Mouse (Mus musculus): ENCODE results near the gene Ly6g5b. TPM values are rescaled to one million over a fixed set of nuclear protein-coding genes. Genes with fewer than 3 reads are reported as not detected.

Ly6g5b gene
- total and polyA plus RNA-seq, 2 experiments: 0.46 to 0.62 TPM

DNA sequence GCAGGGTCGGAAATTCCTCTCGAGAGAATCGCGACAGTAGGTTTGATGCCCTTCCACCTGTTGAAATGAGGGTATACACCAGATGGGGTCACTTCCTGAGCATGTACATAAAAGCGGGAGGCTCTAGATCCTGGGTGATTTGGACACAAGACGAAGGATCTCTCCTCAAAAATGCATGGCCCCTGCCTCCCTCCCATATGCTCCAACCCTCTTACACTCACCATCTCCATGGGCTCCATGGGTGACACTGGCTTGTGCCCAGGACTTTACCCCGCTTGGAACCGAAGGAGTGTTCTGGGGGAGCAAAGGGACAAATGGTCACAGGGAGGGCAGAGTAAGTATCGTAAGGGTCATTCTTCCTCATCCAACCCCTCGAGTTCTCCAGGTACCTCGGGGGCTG lies 46.2 kb upstream of the Ly6g5b start:
- H3K27ac ChIP-seq (replicated peaks; ENCODE audit: insufficient read depth, low read depth, low read length): no peak overlapping the region
- H3K27me3 ChIP-seq (ENCODE audit: control insufficient read depth, insufficient read depth, low read length): no peaks in the 10 kb centered on the region
- TF ChIP-seq POLR2A (IDR thresholded peaks at IDR 0.05; ENCODE audit: extremely low read depth, insufficient read depth, low read length): no peak
- TF ChIP-seq CTCF (IDR thresholded peaks at IDR 0.05; ENCODE audit: low read depth, low read length): no peak
- 78% methylated on average over 11 of the region's 11 CpGs for WGBS
- H3K79me2 ChIP-seq (ENCODE audit: control insufficient read depth, insufficient read depth, low read length): peaks cover 39% of the 10 kb centered on the region
- H3K9ac ChIP-seq (ENCODE audit: low read depth, low read length): no peak overlapping the region
- H3K4me3 ChIP-seq (ENCODE audit: insufficient read depth, low read depth, low read length): no peak overlapping the region
- no peak for DNase-seq (ENCODE audit: extremely low read depth, low read depth, low spot score)
- peaks cover 52% of the 10 kb centered on the region for H3K36me3 ChIP-seq (ENCODE audit: control insufficient read depth, insufficient read depth, low read length)
- peaks cover 5% of the 10 kb centered on the region for H3K4me1 ChIP-seq (ENCODE audit: control insufficient read depth, insufficient read depth, low read length)

DNA sequence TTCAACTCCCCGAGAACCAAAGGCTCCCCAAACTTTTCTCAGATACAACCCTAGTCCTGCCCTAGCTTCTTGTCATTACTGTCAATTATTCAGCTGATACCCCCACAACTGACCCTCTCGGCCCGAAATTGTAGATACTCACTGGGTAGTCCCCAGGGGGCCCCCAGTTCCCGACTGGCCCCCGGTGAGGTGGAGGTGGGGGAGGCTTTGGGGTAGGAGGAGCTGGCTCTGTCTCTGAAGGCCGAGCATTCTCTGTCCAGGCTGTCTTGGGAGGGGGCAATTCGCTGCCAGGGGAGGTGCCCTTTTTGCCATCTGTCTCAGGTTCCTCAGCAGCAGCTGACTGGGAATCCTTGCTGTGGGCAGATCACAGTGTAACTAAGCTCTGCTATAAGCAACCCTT lies 44.4 kb upstream of the Ly6g5b start:
- Histone ChIP-seq H3K27ac (replicated peaks; ENCODE audit: insufficient read depth, low read depth, low read length) (no peak overlapping the region), H3K9ac (ENCODE audit: low read depth, low read length) (no peak overlapping the region), H3K4me1 (ENCODE audit: control insufficient read depth, insufficient read depth, low read length) (peaks cover 2% of the 10 kb centered on the region), H3K36me3 (ENCODE audit: control insufficient read depth, insufficient read depth, low read length) (peaks cover 64% of the 10 kb centered on the region), H3K79me2 (ENCODE audit: control insufficient read depth, insufficient read depth, low read length) (peaks cover 39% of the 10 kb centered on the region), H3K27me3 (ENCODE audit: control insufficient read depth, insufficient read depth, low read length) (no peaks in the 10 kb centered on the region), H3K4me3 (ENCODE audit: insufficient read depth, low read depth, low read length) (no peak overlapping the region)
- 92% methylated on average over 7 of the region's 7 CpGs for WGBS
- no peak for DNase-seq (ENCODE audit: extremely low read depth, low read depth, low spot score)
- TF ChIP-seq CTCF (IDR thresholded peaks at IDR 0.05; ENCODE audit: low read depth, low read length): no peak
- no peak for TF ChIP-seq POLR2A (IDR thresholded peaks at IDR 0.05; ENCODE audit: extremely low read depth, insufficient read depth, low read length)

DNA sequence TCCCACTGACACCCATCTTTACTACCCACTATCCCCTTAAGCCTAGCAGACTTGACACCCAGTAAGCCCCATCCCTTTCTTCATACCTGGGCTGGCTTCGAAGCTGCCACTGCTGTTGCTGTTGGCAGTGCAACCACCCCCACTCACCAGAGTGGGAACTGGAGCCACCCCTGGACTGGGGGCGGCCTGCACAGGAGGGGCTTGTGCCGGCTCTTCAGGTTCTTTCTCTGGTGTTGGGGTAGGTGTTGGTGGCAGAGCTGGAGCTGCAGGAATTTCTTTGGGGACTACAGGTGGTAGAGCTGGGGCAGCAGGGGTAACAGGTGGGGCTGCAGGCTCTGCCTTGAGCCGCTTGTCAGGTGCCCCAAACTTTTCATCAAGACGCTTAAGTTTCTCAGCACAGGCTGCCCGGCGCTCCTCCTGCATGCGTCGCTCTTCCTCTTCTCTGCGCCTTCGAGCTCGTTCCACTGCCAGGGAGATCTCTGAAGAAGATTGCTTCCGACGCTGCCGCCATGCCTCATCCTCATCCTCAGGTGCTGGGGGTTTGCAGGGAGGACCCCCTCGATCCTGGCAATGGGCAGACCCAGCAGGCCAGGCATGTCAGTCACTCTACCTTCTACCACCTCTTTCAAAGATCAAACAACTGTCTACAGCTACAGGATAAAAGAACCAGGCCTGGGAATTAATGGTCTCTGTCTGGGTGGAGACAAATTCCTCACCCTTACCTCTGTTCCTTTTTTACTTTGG lies 43.8 kb upstream of the Ly6g5b start:
- WGBS: 90% methylated on average over 16 of the region's 16 CpGs
- Histone ChIP-seq H3K4me1 (ENCODE audit: control insufficient read depth, insufficient read depth, low read length) (peaks cover 2% of the 10 kb centered on the region), H3K79me2 (ENCODE audit: control insufficient read depth, insufficient read depth, low read length) (peaks cover 34% of the 10 kb centered on the region), H3K36me3 (ENCODE audit: control insufficient read depth, insufficient read depth, low read length) (peaks cover 70% of the 10 kb centered on the region), H3K4me3 (ENCODE audit: insufficient read depth, low read depth, low read length) (no peak overlapping the region), H3K27ac (replicated peaks; ENCODE audit: insufficient read depth, low read depth, low read length) (no peak overlapping the region), H3K9ac (ENCODE audit: low read depth, low read length) (no peak overlapping the region), H3K27me3 (ENCODE audit: control insufficient read depth, insufficient read depth, low read length) (no peaks in the 10 kb centered on the region)
- no peak for DNase-seq (ENCODE audit: extremely low read depth, low read depth, low spot score)
- TF ChIP-seq POLR2A (IDR thresholded peaks at IDR 0.05; ENCODE audit: extremely low read depth, insufficient read depth, low read length) (no peak), CTCF (IDR thresholded peaks at IDR 0.05; ENCODE audit: low read depth, low read length) (no peak)

DNA sequence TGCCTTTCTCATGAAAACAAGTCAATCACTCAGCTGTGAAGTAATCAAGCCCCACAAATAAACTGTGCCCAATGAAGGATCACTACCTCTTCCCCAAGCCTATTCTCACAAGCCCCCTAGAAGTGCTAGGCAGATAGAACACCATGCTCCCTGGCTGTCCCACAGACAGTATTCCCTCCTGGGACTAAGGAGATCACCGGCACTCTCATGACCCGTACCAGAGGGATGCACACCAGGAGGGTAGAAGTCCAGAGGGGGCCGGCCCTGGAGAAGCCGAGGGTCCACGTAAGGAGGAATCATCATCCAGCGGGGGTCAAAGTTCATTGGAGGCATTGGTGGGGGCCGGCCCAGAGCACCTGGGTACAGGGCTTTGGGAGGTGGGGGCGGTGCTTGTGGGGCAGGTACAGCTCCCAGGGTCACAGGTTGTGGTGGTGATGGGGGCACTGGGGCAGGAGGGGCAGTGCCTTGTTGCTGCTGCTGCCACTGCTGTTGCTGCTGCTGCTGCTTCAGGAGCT lies 42.5 kb upstream of the Ly6g5b start:
- WGBS: 94% methylated on average over 8 of the region's 8 CpGs
- Histone ChIP-seq H3K27me3 (ENCODE audit: control insufficient read depth, insufficient read depth, low read length) (no peaks in the 10 kb centered on the region), H3K9ac (ENCODE audit: low read depth, low read length) (no peak overlapping the region), H3K4me1 (ENCODE audit: control insufficient read depth, insufficient read depth, low read length) (no peaks in the 10 kb centered on the region; the same call in 1 of the 2 replicates), H3K27ac (replicated peaks; ENCODE audit: insufficient read depth, low read depth, low read length) (no peak overlapping the region), H3K4me3 (ENCODE audit: insufficient read depth, low read depth, low read length) (no peak overlapping the region), H3K36me3 (ENCODE audit: control insufficient read depth, insufficient read depth, low read length) (peaks cover 82% of the 10 kb centered on the region), H3K79me2 (ENCODE audit: control insufficient read depth, insufficient read depth, low read length) (peaks cover 27% of the 10 kb centered on the region)
- no peak for DNase-seq (ENCODE audit: extremely low read depth, low read depth, low spot score)
- TF ChIP-seq CTCF (IDR thresholded peaks at IDR 0.05; ENCODE audit: low read depth, low read length) (no peak), POLR2A (IDR thresholded peaks at IDR 0.05; ENCODE audit: extremely low read depth, insufficient read depth, low read length) (no peak)

DNA sequence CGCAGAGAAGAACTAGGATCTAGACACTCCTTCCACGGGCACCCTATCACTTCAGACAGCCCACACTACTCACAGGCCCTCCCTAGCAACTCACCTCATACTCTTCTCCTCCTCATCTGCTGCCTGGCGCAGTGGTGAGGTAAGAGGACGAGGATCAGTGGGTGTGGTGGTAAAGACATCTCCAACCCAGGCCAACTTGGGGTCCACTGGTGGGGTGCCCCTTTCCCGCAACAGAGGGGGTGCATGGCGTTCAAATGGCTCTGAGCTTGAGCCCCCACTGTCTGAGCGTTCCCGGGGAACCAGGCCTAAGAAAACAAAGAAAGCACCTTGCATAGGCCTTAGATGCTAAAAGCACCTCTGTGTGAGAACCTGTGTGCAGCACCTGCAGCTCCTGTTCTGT lies 42.0 kb upstream of the Ly6g5b start:
- Histone ChIP-seq H3K4me1 (ENCODE audit: control insufficient read depth, insufficient read depth, low read length) (no peaks in the 10 kb centered on the region), H3K27ac (replicated peaks; ENCODE audit: insufficient read depth, low read depth, low read length) (no peak overlapping the region), H3K4me3 (ENCODE audit: insufficient read depth, low read depth, low read length) (no peak overlapping the region), H3K79me2 (ENCODE audit: control insufficient read depth, insufficient read depth, low read length) (peaks cover 23% of the 10 kb centered on the region), H3K36me3 (ENCODE audit: control insufficient read depth, insufficient read depth, low read length) (peaks cover 86% of the 10 kb centered on the region), H3K27me3 (ENCODE audit: control insufficient read depth, insufficient read depth, low read length) (no peaks in the 10 kb centered on the region), H3K9ac (ENCODE audit: low read depth, low read length) (no peak overlapping the region)
- WGBS: 90% methylated on average over 8 of the region's 8 CpGs
- TF ChIP-seq CTCF (IDR thresholded peaks at IDR 0.05; ENCODE audit: low read depth, low read length): no peak
- TF ChIP-seq POLR2A (IDR thresholded peaks at IDR 0.05; ENCODE audit: extremely low read depth, insufficient read depth, low read length): no peak
- DNase-seq (ENCODE audit: extremely low read depth, low read depth, low spot score): no peak

Data from liver, adult 2 months (tissue).